Mouse (Mus musculus) neural tube, embryonic 13.5 days (tissue): ENCODE data around the gene Rfpl4b. TPM values are rescaled to one million over a fixed set of nuclear protein-coding genes. Genes with fewer than 3 reads are reported as not detected.
"Not testable (repeated sequence)": the region's sequence is repeated elsewhere in the genome, so short reads cannot be mapped to it uniquely, and the experiment has no call there.

ENCODE experiments used
- ATAC-seq: fragments of 200-750 bp; cut with Nextera tagmentation; 2 replicates; pipeline ENCODE4 v1.8.0; 2017; ENCODE audit warnings: low read depth, mild to moderate bottlenecking, moderate TSS enrichment, moderate library complexity
- H3K27ac ChIP-seq: fragments of 300-500 bp; sonication (generic); replicated peaks from 2 replicates; pipeline ENCODE4 v1.5.1; 2015; ENCODE audit warnings: moderate library complexity, mild to moderate bottlenecking, inconsistent platforms
- H3K27me3 ChIP-seq: fragments of 300-500 bp; sonication (generic); 2 replicates; pipeline ENCODE4 v1.6.1; 2015; ENCODE audit warnings: mild to moderate bottlenecking, inconsistent platforms
- H3K36me3 ChIP-seq: fragments of 300-500 bp; sonication (generic); 2 replicates; pipeline ENCODE4 v1.6.1; 2015; ENCODE audit warnings: mild to moderate bottlenecking, inconsistent platforms
- H3K4me1 ChIP-seq: fragments of 300-500 bp; sonication (generic); replicated peaks from 2 replicates; pipeline ENCODE4 v1.6.1; 2015; ENCODE audit warnings: inconsistent platforms
- H3K4me2 ChIP-seq: fragments of 300-500 bp; sonication (generic); 2 replicates; pipeline ENCODE4 v1.6.1; 2015; ENCODE audit warnings: inconsistent platforms, mild to moderate bottlenecking, moderate library complexity
- H3K4me3 ChIP-seq: fragments of 300-500 bp; sonication (generic); 2 replicates; pipeline ENCODE4 v1.5.1; 2015; ENCODE audit warnings: mild to moderate bottlenecking, inconsistent platforms
- H3K9ac ChIP-seq: fragments of 300-500 bp; sonication (generic); 2 replicates; pipeline ENCODE4 v1.6.1; 2015; ENCODE audit warnings: moderate library complexity, mild to moderate bottlenecking, inconsistent platforms
- H3K9me3 ChIP-seq: fragments of 300-500 bp; sonication (generic); 2 replicates; pipeline ENCODE4 v1.6.1; 2016; ENCODE audit warnings: inconsistent platforms
- WGBS: fragments of 180-500 bp; shearing (Covaris S2); methylation state at CpG from one replicate; pipeline ENCODE4 v1.1.7; 2015; 5-methylcytosine and 5-hydroxymethylcytosine counted together
- polyA plus RNA-seq: library from polyadenylated mRNA; unstranded; fragments of >200 nt; fragmentation: Nextera tagmentation; extraction: Ambion mirVana; gene quantifications from 2 replicates; pipeline ENCODE4 v1.2.1, GENCODE M21; 2015

Rfpl4b gene
- polyA plus RNA-seq, result not detected in 2 replicates

DNA sequence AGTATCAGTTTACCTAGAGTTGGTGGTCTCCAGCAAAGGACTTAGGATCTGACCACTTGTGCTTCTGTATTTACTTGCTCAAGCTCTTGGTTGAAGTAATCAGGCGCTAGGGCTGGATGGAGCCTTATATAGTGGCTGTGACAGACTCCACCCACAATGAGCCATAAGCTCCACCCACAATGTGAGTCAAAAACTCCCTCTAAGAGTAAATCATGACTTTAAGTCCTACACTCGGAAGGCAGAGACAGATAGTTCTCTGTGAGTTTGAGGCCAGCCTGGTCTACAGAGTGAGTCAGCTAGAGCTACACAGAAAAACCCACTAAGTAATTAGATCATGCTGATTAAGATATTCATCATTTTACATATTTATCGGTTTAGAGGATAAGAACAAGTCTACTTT, at the start of gene Rfpl4b:
Rfpl4b (minus strand) TSS at position 101 of the 400 bp plus-strand sequence.
- WGBS, result 91% methylated on average over 3 of the region's 3 CpGs
- H3K27me3 ChIP-seq, result no peaks in the 10 kb centered on the region

DNA sequence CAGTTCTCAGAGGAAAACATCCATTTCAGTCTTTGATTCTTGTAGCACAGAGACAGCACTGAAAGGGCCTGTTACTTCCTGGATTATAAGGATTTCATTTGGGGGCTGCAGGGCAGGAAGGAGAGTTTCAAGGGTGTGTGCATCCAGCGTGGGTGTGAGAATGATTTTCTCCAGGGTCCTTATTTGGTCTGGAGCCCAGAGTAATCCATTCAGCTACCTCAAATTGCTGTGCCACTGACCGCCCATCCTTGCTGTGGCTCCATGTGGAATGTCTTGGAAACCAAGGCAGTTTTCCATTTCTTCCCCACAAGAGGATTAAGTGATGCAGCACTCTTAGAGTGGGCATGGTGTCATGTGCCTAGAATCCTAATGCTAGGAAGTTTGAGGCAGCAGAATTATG, 33.6 kb upstream of the Rfpl4b start:
- 62% methylated on average over 2 of the region's 2 CpGs for WGBS
- Histone ChIP-seq H3K36me3 (no peaks in the 10 kb centered on the region), H3K27me3 (no peaks in the 10 kb centered on the region), H3K4me1 (no peaks in the 10 kb centered on the region), H3K27ac (no peak overlapping the region), H3K4me2 (no peak overlapping the region), H3K9me3 (no peaks in the 10 kb centered on the region), H3K4me3 (no peak overlapping the region), H3K9ac (no peak overlapping the region)
- no peak for ATAC-seq

More for the DNA sequence above, at the start of gene Rfpl4b:
- no peaks in the 10 kb centered on the region for H3K36me3 ChIP-seq
- no peak within 1 kb of the TSS for H3K4me2 ChIP-seq
- H3K4me3 ChIP-seq, result no peak within 1 kb of the TSS
- no peak within 1 kb of the TSS for H3K27ac ChIP-seq
- no peak for ATAC-seq
- H3K4me1 ChIP-seq, result no peaks in the 10 kb centered on the region
- no peak within 1 kb of the TSS for H3K9ac ChIP-seq
- peaks cover 22% of the 10 kb centered on the region for H3K9me3 ChIP-seq

DNA sequence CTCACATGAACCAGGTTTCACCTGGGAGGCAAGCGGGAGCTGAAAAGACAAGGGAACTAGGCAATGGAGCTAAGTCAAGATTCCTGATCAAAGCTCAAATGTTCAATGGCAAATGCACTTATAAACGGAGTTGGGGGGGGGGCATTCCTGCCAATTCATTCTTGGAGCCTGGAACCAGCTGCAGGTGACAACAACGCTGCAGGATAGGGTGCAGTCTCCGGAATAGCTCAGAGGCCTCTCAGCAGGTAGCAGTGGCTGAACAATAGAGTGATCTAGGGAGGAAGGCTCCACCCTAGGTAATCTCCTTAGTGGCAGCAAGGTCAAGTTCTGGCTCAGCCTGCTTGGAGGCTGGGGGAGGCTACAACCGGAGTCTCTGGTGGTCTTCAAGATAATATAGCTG, 28.4 kb upstream of the Rfpl4b start:
- H3K9ac ChIP-seq, H3K4me3 ChIP-seq, H3K4me1 ChIP-seq, ATAC-seq, H3K4me2 ChIP-seq, H3K36me3 ChIP-seq, H3K27ac ChIP-seq, H3K9me3 ChIP-seq, H3K27me3 ChIP-seq: not testable (repeated sequence)
- WGBS, result 43% methylated on average over 5 of the region's 5 CpGs

DNA sequence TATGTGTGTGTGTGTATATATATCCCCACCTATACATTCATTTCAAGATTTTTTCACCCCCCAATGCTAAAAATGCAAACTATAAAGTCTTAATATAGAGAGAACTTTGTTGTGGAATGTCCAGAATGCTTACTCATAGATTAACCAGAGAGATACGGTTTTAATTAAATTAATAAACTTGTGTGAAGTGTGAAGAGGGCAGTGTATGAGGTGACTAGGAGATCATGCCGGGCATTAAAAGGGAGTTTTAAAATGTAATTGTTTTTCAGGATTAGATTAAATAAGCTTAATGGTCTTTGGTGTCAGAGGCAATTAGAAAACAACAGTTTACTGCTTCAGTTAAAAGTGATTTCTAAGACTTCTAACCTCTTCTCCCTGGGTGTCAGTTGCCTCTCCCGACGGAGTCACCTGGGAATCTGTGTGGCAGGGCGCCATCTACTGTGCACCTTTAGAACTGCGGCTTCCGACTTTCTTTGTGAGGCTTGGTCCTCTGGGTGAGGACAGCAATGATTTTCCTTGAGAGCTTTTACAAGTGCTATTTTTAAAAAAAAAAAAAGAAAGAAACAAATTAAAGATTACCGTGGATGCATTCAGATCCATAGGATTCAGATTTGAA, 27.4 kb upstream of the Rfpl4b start:
- Histone ChIP-seq H3K27me3 (no peaks in the 10 kb centered on the region), H3K36me3 (no peaks in the 10 kb centered on the region), H3K27ac (no peak overlapping the region), H3K4me1 (no peaks in the 10 kb centered on the region), H3K4me2 (no peak overlapping the region), H3K4me3 (no peak overlapping the region), H3K9me3 (no peaks in the 10 kb centered on the region), H3K9ac (no peak overlapping the region)
- peak; percentile 43 for ATAC-seq
- 17% methylated on average over 8 of the region's 8 CpGs for WGBS

DNA sequence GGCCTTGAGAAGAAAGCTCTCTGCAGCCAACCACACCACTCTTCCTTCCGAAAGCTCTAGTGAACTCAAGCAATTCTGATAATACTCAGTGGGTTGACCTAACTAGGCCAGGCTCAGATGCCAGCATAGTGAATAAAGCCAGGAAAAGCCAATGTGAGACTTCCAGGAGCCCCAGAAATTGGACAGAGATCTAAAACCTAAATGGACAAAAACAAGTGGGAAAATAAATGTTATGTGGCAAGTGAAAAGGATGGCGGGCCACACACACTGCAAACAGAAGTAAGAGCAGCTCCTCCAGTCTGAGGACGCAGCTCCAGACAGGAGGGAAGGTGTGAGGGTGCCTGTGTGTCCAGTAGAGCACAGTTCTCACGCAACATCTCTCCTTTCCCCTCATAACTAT, 26.7 kb upstream of the Rfpl4b start:
- Histone ChIP-seq H3K27me3 (no peaks in the 10 kb centered on the region), H3K4me1 (no peaks in the 10 kb centered on the region), H3K27ac (no peak overlapping the region), H3K9me3 (no peaks in the 10 kb centered on the region), H3K4me2 (no peak overlapping the region), H3K9ac (no peak overlapping the region), H3K4me3 (no peak overlapping the region), H3K36me3 (no peaks in the 10 kb centered on the region)
- no peak for ATAC-seq
- 90% methylated on average over 4 of the region's 4 CpGs for WGBS

DNA sequence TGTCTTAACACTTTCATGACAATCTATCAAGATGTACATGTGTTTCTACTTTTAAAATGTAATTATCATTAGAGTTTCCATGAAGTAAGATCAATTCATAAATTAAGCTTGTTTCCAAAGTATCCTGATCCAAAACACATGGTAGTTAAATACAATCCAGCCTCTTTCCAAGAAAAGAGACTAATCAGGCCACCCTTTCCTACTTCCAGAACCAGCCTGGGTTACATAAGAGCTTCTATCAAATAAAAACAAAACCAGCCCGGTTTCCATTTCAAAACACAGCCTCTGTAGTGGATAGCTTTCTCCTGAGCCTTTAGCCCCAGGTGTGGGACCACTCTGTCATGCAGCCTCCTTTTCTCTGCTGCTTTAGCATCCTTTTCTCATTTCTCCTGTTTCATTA, 2.2 kb upstream of the Rfpl4b start:
- no peak for ATAC-seq
- 69% methylated on average over 1 of the region's 1 CpGs for WGBS
- Histone ChIP-seq H3K27me3 (no peaks in the 10 kb centered on the region), H3K27ac (no peak overlapping the region), H3K36me3 (no peaks in the 10 kb centered on the region), H3K4me2 (no peak overlapping the region), H3K9me3 (peaks cover 21% of the 10 kb centered on the region), H3K9ac (no peak overlapping the region), H3K4me3 (no peak overlapping the region), H3K4me1 (no peaks in the 10 kb centered on the region)

DNA sequence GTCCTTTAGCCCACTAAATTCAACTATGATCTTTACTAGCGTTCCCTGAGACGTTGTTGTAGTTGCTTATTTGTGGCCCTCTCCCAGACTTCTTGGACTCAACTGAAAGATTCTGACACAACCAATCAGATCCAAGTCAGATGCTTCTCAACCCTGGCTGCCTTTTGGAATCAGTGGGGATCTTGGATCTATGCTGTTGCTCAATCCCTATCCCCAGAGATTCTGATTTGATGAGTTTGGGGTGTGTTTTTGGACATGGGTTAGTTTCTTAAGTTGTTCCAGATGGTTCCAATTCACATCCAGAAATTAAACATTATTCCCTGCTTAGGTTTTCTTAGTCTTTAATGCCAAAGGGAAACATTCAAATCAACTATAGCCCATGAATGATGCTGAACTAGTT, 15.5 kb downstream of the Rfpl4b start:
- Histone ChIP-seq H3K27ac (no peak overlapping the region), H3K27me3 (no peaks in the 10 kb centered on the region), H3K9me3 (no peaks in the 10 kb centered on the region), H3K4me3 (no peak overlapping the region), H3K4me1 (no peaks in the 10 kb centered on the region), H3K9ac (no peak overlapping the region), H3K36me3 (no peaks in the 10 kb centered on the region), H3K4me2 (no peak overlapping the region)
- 84% methylated on average over 2 of the region's 2 CpGs for WGBS
- ATAC-seq, result no peak

DNA sequence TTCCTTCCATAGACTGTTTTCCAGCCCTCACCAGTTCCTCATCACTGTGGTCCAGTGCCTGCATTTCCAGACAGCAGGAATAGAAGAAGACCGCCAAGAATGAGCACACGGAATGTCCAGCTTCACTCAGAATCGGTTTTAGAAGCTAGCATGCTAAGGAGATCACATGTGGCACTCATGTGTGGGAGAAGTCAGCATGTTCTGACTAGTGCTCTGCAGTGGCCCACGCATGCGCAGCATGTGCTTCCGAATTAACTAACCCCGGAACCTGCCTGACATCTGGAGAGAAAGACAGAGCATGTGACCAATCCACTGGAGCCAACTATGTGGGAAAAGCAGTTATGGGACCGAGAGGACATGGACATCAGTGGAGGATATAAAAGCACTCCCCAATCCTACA, 17.5 kb downstream of the Rfpl4b start:
- no peak overlapping the region for H3K9ac ChIP-seq
- no peaks in the 10 kb centered on the region for H3K4me1 ChIP-seq
- WGBS, result 95% methylated on average over 8 of the region's 8 CpGs
- H3K4me3 ChIP-seq, result no peak overlapping the region
- no peak overlapping the region for H3K4me2 ChIP-seq
- H3K27ac ChIP-seq, result no peak overlapping the region
- no peaks in the 10 kb centered on the region for H3K9me3 ChIP-seq
- no peaks in the 10 kb centered on the region for H3K27me3 ChIP-seq
- ATAC-seq, result no peak
- no peaks in the 10 kb centered on the region for H3K36me3 ChIP-seq

DNA sequence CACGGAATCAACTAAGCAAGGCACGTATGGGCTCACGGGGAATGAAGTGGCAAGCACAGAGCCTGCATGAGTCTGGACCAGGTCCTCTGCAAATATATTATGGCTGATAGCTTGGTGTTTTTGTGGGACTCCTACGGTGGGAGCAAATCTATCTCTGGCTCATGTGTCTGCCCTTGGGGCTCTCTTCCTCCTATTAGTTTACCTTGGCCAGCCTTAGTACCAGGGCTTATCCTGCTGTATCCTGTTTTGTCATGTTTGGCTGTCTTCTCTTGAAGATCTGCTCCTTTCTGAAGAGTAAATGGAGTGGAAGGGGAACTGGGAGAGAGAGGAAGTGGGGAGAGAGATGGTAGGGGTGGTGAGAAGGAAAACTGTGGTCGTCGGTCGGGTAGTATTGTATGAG, 18.3 kb downstream of the Rfpl4b start:
- Histone ChIP-seq H3K4me2 (no peak overlapping the region), H3K9ac (no peak overlapping the region), H3K4me1 (no peaks in the 10 kb centered on the region), H3K36me3 (no peaks in the 10 kb centered on the region), H3K9me3 (no peaks in the 10 kb centered on the region), H3K27me3 (no peaks in the 10 kb centered on the region), H3K27ac (no peak overlapping the region), H3K4me3 (no peak overlapping the region)
- no peak for ATAC-seq
- 92% methylated on average over 7 of the region's 7 CpGs for WGBS

DNA sequence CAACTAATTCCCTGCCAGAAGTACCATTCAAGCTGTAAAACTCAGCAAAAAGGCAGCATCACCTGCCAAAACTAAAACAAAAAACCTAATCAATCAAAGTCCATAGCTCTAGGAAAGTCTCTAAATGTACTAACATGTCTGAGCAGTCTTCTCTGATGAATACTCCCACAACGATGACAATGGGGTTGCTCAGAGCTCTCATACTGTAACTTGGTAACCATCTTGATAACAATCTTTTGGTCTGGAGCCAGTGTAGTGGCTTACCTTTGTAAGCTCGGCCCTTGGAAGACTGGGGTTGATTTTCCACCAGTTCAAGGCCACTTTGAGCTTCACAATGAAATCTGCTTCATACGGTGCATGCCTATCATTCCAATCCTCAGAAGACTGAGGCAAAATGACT, 33.0 kb downstream of the Rfpl4b start:
- H3K36me3 ChIP-seq, result no peaks in the 10 kb centered on the region
- H3K9ac ChIP-seq, result no peak overlapping the region
- no peak overlapping the region for H3K4me2 ChIP-seq
- H3K4me1 ChIP-seq, result no peaks in the 10 kb centered on the region
- H3K27ac ChIP-seq, result no peak overlapping the region
- H3K27me3 ChIP-seq, result no peaks in the 10 kb centered on the region
- no peak overlapping the region for H3K4me3 ChIP-seq
- WGBS, result 80% methylated on average over 3 of the region's 3 CpGs
- no peak for ATAC-seq
- H3K9me3 ChIP-seq, result no peaks in the 10 kb centered on the region

Other genes with a start within 250 kb of the Rfpl4b start
- 33.3 and 36.7 TPM in 2 replicates for gene Lama4, start 143.7 kb upstream of the Rfpl4b start, polyA plus RNA-seq